Mouse (Mus musculus) urinary bladder, postnatal 14 days (tissue): ENCODE data around the gene Stk24.

Experiments used
- DNase-seq: peaks from one replicate; pipeline ENCODE4 v3.0.0; 2021; ENCODE audit warnings: low spot score

The Stk24 gene

DNA sequence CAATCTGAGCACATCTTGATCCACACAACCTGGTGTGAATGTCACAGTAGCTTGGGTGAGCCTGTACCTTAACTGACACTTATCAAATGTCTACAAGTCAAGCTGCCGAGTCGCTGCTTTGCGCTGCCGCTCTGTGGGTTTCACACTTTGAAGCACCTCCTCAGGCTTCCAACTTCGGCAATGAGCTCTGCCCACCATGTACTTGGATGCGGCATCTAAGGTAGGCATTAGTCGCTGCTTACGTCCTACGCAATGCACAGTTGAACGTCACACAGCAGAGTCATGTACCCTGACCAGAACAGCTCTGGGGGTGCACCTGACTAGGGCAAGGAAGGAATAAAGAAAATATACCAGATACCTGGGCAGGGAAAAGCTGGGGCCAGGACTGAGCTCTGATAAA is 66.5 kb downstream of the Stk24 start:
- DNase-seq: no peak

DNA sequence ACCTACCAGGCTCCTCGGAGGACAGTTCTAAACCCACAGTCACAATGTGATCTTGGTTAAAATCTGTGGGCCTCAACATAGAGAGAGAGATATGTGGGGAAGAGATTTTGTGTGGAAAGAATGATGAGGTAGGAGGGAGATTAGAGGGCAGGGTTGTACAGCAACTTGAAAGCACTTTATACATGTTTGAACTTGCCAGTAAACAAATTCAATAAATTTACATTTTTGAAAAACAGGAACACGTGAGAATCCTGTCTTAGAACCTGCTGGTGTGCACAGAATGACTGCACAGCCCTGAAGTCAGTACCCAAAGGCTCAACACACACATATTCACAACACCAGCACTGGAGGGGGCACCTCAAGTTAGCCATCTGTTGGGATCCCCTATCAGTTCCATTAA is 68.7 kb downstream of the Stk24 start:
- no peak for DNase-seq

DNA sequence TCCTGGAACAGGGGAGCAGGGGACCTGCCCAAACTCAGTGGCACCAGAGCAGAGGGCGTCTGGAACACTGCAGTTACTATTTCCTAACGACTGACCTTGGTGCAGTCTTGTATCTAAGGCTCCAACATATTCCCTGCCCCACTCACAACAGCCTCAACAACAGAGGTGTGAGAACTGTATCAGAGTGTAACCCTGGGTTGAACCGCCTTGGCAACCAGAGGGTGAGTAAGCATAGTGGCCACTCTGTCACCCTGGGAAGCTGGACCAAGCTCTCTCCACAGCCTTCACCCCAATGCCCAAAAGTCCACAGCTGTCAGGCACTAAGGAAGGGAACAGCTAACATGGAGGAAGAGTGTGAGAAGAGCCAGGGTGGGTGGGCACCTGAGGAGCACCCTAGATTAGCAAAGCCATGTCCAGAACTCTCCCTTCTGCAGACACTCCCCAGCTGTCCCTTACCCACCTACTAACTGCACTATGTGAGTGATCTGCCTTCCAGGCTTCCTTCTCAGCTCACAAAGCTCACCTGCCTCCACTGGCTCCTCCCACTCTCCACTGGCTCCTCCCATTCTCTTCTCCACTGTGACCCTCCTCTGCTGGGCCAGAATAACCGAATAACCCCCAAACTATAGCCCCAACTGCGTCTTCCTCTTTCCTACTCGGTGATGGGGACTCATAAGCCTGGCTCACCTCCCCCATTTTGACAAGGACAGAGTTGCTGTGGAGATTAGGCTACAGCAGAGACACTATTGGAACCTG is 69.3 kb downstream of the Stk24 start:
- no peak for DNase-seq

DNA sequence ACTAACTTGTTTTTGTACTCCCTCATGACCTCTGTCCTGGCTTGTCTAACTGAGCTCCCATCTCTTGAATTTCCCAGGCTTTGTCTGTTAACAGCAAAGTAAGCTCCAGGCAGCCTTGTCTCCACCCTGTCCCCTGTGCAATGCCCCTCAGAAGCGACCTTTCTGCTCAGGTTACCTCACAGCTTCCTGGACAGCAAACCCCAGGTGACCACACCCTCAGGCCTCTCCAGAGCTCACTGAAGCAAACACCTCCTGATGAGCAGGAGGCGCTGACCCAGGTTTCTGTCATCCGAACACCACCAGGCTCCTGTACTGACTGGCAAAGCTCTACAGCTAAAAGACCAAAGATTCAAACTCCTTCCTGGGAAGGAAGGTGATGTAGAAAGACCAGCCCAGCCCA is 69.9 kb downstream of the Stk24 start:
- no peak for DNase-seq

DNA sequence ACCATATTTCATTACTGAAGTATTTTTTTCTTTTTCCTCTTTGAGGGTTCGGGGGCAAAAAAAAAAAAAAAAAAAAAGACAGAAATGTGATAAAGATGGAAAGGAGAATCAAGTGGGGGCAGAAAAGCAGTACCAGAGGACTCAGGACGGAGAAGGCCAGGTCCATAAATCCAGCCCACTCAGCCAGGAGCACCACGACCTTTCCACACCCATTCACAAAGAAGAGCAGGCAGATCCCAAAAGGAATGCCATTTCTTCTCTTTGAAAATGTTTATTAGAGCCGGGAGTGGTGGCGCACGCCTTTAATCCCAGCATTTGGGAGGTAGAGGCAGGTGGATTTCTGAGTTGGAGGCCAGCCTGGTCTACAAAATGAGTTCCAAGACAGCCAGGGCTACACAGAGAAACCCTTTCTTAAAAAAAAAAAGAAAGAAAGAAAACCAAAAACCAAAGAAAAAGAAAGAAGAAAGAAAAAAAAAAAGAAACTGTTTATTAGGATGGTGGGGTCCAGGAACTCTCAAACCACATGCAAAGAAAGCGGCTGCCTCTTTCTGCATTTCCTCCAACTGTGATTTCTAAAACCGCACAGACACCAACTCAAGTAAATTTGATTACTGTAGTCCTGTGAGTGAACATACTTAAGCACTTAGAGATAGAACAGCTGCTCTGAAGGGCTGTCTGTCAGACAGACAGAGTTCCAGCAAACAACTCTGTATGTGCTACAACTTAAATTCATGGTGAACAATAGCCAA is 74.3 kb downstream of the Stk24 start:
- no peak for DNase-seq

DNA sequence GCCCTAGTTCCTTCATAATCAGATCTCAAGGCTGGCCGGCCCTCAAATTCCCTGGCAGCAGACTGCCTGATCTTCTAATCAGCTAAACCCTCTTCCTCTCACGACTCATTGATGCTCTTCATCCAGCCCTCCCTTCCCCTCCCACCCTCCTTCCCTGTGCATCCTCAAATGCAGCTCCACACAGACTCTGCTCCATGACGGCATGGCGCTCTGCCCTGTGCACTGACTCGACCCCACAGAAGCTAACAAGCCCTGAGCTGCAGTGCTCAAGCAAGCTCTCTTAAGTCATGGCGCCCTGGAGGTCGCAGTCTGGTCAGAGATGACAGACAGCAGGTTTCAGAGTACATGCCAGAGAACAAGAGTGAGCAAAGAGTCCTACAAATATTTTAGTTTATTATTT is 75.3 kb downstream of the Stk24 start:
- DNase-seq: no peak

DNA sequence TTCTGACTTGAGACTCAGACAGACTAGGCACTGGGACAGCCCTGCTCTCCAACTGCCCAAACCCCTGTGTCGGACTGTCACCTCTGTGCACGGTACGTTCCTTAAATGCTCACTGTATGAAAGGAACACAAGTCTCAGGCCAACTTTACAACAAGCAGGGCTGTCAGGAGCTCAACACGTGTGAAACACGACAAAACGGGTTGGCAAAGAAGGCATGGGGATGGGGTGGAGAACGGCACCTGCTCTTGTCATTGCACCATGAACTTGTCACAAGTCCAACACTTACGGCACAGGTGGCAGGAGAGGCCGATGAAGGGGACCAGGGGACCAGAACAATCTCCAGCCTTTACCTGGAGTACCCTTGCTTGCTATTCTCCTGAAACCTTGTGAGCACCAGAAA is 80.7 kb downstream of the Stk24 start:
- no peak for DNase-seq

DNA sequence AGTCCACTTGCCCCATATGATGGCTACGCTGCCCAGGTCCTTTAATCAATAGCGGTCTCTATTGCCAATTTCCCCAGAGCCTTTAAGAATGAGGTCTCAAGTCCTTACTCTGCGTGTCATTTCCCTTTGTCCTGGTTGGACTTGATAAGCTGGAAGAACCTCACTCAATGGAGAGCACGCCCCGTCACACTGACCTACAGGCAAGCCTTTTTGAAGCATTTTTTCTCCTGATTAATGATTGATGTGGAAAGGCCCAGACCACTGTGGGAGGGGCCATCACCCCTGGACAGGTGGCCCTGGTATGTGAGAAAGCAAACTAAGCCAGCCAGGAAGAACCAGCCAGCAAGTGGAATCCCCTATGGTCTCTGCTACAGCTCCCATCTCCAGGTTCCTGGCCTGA is 81.3 kb downstream of the Stk24 start:
- no peak for DNase-seq

DNA sequence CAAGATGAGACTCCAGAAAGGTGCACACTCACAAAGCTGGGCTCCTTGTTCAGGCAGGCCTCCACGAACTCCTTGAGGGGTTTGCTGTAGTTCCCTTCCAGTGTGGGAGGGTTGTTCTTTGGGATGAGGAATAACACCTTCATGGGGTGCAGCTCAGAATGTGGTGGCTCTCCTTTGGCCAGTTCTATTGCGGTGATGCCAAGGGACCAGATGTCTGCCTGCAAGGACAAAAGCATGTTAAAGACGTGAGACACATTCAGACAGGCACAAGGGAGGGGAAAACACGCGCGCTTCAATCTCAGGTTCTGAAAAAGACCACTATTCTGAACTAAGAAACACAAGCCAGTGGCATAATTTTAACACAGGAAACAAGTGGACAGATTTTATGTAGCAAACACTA is 82.7 kb downstream of the Stk24 start:
- DNase-seq: no peak

DNA sequence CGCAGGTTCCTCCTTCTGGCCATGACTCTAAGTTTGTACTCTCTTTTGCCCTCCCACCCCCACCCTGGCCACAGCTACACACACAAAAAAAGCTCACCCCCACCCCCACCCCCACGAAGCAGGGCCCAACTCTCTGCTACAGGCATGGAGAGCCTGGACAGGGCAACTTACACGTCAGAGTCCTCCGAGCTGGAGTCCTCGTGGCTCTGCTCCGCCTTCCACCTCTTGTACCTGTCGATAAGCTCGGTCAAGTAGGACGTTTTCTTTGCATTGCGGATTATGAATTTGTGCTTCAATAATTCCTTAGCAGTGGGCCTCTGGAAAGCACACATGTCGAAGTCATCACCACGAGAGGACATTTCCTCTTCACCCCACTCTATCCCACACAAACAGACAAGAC is 85.3 kb downstream of the Stk24 start:
- no peak for DNase-seq

DNA sequence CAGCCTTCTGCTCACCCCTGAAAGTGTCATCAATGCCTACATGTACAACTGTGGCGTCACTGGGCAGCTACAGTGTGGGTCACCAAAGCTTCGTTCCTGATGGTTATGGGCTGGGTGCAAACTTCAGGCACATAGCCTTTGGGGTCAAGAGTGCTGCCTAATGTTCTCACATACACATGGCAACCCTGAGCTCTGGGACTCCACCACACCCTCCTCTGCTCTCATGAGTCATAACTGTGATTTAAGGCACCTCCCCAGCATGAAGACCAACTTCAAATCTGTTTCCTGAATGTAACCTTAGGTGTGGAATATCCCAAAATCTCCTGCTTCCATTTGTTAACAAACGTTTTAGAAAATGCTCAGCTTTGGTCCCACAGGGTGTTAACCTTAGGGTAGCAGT is 87.4 kb downstream of the Stk24 start:
- no peak for DNase-seq

DNA sequence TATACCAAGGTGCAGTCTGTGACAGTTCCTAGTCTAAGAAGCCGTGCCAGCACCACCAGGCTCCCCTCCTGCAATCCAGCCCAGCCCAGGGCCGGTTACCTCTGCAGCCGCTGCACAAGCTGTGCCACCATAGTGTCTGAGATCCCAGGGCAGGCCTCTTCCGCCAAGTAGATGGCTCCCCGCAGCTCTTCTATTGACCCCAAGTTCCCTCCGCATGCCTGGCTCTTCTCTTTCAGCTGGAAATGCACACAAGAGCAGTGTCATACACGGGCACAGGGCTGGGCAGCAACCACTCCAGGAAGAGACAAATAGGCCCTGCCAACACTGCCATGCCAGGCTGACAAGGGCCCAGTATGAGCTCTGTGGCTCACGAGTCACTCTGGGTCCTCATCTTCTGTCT is 87.9 kb downstream of the Stk24 start:
- no peak for DNase-seq

DNA sequence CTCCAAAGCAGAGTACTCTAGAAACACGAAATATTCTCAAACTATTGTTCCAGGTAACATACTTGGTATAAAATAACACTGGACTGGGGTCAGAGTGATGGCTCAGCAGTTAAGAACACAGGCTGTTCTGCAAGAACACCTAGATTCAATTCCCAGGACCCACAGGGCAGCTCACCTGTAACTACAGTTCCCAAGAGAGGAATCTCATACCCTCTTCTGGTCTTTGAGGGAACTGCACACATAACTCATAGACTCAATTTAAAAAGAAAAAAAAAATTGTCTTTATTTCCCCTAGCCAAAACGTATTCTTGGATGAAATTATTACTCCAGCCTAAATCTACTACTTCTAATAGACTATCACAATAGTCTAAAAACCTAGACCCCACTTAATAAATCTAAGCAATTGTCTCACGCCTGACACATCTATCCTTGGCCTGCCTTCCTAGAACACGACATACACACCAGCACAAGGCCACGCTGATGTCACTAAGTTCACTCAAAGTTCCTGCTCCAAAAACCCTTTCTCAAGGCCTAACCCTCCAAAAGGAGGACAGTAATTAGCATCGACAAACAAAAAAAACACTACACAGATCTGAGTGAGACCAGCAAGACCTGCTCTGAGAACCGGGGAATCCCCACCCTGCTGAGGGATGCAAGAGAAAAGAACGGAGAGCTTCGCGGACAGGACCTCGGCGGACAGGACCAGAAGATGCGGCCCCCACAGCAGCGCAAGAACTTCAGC is 94.3 kb downstream of the Stk24 start:
- no peak for DNase-seq

DNA sequence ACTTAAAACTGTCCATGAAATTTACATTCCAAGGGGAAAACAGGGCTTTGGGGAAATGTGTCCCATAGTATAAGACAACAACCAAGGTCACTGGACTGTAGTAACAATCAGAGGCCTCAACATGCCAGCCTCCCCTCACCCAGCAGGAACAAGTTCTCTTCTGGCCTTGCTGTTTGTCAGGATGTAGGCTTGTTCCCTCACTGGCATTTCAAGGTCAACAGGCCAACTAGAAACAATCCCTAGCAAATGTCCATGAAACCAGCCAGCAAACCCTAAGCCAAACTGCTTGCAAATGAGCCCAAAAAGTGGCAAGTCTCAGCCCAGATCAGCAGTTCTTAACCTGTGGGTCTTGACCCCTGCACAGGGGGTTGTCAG is 98.5 kb downstream of the Stk24 start:
- no peak for DNase-seq

DNA sequence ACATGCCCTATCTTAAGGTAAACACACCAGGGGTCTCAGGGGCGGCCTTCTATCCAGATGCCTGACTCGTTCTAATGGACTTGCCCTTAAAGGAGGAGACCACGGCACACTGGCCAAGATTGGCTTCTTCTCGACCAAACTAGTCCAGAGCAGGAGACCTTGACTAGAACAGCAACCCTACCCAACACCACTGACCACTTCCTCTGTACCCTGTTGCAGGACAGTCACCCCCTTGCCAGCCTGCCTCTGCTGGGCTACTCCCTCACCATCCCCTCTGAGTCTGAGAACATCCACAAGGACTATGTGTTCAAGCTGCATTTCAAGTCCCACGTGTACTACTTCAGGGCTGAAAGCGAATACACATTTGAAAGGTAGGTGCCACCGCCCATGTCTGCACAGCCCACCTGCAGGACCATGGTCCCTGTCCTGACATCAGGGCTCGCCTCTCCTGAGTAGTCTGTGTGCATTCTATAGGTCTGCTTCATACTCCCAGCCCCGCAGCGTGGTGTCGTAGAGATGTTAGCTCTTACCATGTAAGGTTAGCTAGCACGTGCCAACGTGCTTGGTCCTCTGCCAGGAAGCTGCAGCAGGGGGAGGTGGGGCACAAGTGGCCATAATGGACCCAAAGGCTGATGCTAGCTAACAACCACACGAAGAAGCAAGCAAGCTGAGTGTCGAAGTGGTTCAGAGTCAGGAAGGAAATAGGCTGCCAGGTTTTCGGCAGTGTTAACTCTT is 99.0 kb downstream of the Stk24 start:
- peak; percentile 47 for DNase-seq

DNA sequence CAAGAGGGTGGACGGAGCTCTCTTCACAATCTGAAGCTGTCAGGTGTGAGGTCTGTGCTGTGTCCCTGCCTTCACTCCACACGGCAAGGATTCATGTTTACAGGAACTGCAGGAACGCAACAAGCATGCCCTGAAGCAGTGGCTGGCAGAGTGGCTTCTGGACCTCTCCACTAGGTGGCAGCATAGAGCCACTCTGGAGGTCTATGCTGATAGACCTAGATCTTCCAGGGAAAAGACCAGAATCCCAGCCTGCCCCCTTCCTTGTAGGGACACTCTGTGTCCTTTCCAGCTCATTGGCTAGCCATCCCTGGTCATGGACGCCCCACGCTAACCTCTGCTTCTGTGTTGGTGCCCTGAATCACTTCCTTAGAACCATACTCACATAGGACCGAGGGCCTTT is 100.7 kb downstream of the Stk24 start:
- peak; percentile 88 for DNase-seq

DNA sequence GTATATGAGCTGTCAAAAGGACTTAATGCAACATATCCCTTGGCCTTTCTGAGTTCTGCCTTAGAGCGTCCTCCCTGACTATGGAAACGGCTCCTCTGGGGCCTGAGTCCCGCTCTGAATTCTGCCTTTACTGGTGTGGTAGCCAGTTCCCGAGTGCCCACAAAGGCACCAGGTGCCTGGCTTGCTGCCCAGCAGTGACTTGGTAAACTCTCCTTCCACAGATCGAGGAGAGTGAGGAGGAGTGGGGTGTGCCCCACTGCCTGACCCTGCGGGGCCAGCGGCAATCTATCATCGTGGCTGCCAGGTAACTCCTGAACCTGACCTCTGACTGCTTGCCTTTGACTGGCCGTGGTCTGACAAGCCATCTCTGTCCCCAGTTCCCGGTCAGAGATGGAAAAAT is 103.8 kb downstream of the Stk24 start:
- no peak for DNase-seq

DNA sequence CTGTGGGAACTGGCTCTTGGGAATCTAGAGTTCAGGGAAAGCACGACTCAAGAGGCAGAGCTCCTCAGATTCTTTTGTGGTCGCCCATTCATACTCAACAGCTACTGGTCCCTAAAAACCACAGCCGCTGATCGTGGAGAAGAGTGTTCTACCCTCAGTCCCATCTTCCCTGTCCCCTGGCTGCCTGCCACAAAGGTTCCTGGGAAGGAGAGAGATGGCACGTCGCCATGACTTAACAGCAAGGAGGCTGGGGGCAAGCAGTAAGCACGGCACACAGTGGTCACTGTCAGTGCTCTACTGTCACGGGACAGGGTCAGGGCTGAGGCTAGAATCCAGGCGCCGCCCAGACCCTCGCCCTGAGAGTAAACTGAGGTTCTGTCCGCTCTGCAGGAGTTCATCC is 104.8 kb downstream of the Stk24 start:
- no peak for DNase-seq

DNA sequence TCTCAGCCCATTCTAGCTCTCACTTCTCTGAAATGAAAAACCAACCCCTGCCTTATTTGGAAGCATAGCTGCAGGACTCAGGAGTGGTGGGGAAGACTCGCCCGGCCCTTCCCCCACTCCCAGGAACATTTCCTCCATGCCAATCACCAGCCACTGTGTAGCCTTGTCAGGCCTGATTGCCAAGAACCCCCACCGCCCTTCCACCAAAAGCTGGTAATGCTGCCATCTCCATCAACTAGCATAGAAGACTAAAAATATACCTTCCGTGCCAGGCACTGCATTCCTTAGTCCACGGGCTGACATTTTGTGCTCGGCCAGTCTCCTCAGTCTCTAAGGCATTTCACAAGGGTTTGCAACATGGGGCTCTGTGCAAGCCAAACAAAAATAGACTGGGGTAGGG is 109.3 kb downstream of the Stk24 start:
- DNase-seq: no peak

DNA sequence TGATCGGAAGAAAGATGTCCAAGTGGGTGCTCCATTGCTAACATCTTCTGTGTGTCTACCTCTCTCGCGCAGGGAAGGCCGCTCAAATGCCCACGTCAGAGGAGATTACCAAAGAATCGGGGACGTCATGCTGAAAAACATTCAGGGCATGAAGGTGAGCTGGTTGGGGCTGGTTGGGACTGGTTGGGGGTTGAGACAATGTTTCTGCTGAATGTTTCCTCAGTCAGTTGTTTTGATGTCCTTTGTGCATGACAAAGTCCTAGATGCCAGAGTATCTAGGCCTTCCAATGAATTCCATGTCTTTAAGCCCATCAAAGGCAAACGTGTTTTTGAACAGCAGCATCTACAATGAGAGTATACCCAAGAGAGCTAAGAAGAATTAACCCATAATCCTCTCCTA is 112.0 kb downstream of the Stk24 start:
- no peak for DNase-seq

DNA sequence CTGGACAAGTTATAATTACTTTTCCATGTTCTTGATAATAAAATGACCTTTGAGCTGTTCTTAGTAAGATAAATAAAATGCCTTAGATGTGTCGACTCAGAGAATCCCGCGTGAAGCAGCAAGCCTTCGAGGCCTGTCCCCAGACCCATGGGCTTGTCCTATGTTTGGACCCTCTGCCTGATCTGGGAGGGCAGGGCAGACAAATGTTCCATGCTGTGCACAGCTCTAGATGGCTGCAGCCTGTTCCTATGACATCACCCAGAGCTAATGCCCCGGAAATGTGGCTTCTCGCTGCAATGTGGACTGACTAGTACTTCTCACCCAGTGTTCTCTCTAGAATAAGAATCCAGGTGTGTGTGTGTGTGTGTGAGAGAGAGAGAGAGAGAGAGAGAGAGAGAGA is 115.4 kb downstream of the Stk24 start:
- DNase-seq: no peak

DNA sequence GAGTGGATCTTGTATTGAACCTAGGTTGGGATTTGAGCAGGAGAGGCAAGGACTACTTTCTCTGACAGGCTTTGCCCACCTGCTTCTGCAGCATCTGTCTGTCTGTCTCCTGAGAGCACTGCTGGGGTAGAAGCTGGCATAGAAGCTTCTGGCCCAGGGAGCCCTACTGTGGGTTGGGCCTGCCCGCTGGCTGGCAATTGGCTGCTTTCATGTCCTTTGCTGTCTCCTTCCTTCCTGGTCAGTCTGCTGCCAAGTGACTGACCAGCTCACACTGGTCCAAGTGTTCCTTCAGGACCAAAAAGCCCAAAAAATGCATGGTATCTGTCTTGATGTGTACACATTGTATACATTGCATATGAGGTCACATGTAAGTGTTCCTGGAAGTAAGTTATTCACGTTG is 115.9 kb downstream of the Stk24 start:
- no peak for DNase-seq

DNA sequence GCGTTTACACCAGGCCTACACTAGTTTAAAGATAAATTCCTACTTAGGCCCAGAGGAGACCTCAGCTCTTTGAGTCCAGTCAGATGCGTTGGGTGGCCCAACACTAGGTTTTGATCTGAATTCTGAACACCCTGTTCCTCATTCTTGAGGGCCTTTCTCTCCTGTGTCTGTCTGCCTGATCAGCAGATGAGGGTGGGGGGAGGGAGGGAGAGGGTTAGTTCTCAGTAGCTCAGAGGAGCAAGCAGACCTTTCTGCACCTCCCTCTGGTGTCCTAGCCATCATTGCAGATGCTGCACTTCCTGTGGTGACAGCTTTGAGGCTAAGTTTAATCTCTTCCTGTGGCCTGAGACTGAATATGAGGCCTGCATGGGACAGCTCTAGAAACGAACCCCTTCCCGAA is 117.2 kb downstream of the Stk24 start:
- DNase-seq: no peak
